Mouse (Mus musculus) spleen, adult 2 months (tissue): ENCODE measurements at regions not wholly inside any gene's neighbourhood (a gene's known extent, or its start where the extent isn't known, plus 50 kb on each side); places are given as distances from the start of the nearest gene placed in this dataset.
A peak's percentile ranks its signal among the peaks of the same experiment; 100 is the strongest.

Experiments
- DNase-seq, 2 experiments: peaks; one replicate each; pipeline versions ENCODE4 v3.0.0 to v3.0.0-alpha.2; 2012 to 2021; ENCODE audit warnings: low spot score in 2 of 2, low read depth in 1 of 2
- H3K27ac ChIP-seq: fragments of 200-500 bp; 2 replicates; pipeline ENCODE4 v1.5.1; 2012; ENCODE audit warnings: low read length, inconsistent platforms; ENCODE audit not compliant: insufficient read depth
- H3K27me3 ChIP-seq: fragments of 200-500 bp; 2 replicates; pipeline ENCODE4 v1.6.1; 2012; ENCODE audit warnings: mild to moderate bottlenecking, moderate library complexity, low read length, inconsistent platforms; ENCODE audit not compliant: control insufficient read depth, insufficient read depth
- H3K36me3 ChIP-seq: fragments of 200-500 bp; 2 replicates; pipeline ENCODE4 v1.6.1; 2012; ENCODE audit warnings: mild to moderate bottlenecking, low read length, inconsistent platforms; ENCODE audit not compliant: control insufficient read depth, insufficient read depth
- H3K4me1 ChIP-seq: fragments of 200-500 bp; 2 replicates; pipeline ENCODE4 v1.6.1; 2011; ENCODE audit warnings: inconsistent platforms; ENCODE audit not compliant: control insufficient read depth, insufficient read depth, insufficient read length
- H3K4me3 ChIP-seq: fragments of 200-500 bp; 2 replicates; pipeline ENCODE4 v1.5.1; 2011; ENCODE audit warnings: mild to moderate bottlenecking, inconsistent platforms; ENCODE audit not compliant: insufficient read depth, insufficient read length; ENCODE audit errors: extremely low read depth
- CTCF ChIP-seq: fragments of 200-500 bp; IDR thresholded peaks from 2 replicates; pipeline ENCODE4 v1.5.1; 2011; ENCODE audit warnings: mild to moderate bottlenecking, inconsistent platforms; ENCODE audit not compliant: insufficient read depth, insufficient read length, insufficient replicate concordance; ENCODE audit errors: extremely low read depth
- POLR2A ChIP-seq: fragments of 200-500 bp; IDR thresholded peaks from 2 replicates; pipeline ENCODE4 v1.6.1; 2011; ENCODE audit warnings: low read depth, low read length, inconsistent platforms
- WGBS: fragments of 180-500 bp; shearing (Covaris S2); methylation state at CpG from one replicate; pipeline ENCODE4 v1.1.7; 2018; 5-methylcytosine and 5-hydroxymethylcytosine counted together

DNA sequence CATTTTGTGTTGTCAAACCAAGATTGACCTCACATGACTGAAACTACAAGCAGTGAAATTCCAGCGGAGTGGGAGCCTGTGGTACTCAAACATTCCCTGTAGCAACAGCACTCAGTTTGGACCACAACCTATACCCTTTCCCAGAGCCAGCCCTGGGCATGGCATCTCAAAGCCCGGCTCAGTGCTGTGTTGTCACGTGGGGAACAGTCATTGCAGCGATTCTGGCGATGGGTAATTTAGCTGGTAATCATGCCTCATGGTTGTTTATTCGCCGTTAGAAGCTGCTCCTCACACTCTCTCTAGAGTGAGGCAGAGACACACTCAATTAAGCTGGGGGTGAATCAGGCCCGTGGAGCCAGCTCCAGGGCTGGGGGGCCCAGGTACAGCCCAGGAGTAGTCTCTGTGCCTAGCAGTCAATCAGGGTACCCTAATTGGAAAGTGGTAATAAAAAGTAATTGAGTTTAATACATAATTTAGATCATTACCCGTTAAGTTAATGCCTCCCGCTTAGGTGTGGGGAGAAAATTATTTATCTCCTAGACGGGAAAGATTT, 85.5 kb upstream of the A530016L24Rik start:
- no peak for DNase-seq
- 86% methylated on average over 11 of the region's 11 CpGs for WGBS
- H3K27ac ChIP-seq = no peak overlapping the region
- H3K4me3 ChIP-seq = no peak overlapping the region
- H3K36me3 ChIP-seq = no peaks in the 10 kb centered on the region
- no peaks in the 10 kb centered on the region for H3K4me1 ChIP-seq
- no peaks in the 10 kb centered on the region for H3K27me3 ChIP-seq
- TF ChIP-seq POLR2A (no peak), CTCF (no peak)

GRCm38 (mm10) chr12:112404338-112404737, 84.9 kb upstream of the A530016L24Rik start:
- DNase-seq = no peak
- no peaks in the 10 kb centered on the region for H3K36me3 ChIP-seq
- H3K4me3 ChIP-seq = no peak overlapping the region
- no peaks in the 10 kb centered on the region for H3K4me1 ChIP-seq
- TF ChIP-seq CTCF = no peak
- no peak for TF ChIP-seq POLR2A
- H3K27ac ChIP-seq = no peak overlapping the region
- WGBS = 84% methylated on average over 12 of the region's 12 CpGs
- H3K27me3 ChIP-seq = no peaks in the 10 kb centered on the region

- Histone ChIP-seq H3K4me1 (no peaks in the 10 kb centered on the region), H3K4me3 (no peak overlapping the region), H3K36me3 (no peaks in the 10 kb centered on the region), H3K27ac (no peak overlapping the region), H3K27me3 (no peaks in the 10 kb centered on the region)
- TF ChIP-seq CTCF (no peak), POLR2A (no peak)
- DNase-seq = no peak
- 84% methylated on average over 12 of the region's 12 CpGs for WGBS
Measured at GRCm38 (mm10) chr12:112405781-112406213, 83.5 kb upstream of the A530016L24Rik start.

DNA sequence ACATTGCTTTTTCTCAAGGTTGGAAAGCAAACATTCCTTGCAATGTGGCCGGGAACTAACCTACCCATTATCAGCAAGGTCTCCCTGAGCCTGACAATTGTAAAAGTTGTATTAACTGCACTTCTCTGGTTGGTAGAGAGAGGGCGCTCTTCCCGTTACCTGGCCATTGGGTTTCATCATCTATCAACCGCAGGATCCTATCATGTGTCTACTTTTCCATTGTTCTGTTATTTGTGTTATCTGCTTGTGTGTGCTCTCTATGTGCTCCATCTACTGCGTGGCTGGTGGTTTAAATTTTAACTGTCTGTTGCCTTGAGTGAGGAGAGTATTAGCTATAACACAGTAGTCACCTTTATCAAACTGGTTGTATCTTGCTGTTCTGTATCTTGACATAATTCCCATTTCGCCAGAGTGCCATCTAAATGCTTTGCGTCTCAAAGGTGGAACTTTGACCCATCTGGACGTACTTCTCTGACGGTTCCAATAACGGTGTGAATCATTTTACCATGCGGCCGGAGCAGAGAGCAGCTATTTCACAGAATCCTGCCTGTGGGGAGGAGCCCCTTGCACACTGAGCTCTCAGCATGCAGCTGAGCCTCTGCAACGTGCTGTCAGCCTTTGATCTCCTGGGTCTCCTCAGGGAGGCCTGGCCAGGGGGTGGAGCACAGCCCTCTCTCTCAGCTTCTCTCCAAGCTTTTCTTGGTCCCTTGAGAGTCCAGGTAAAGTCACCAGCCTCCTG, 77.5 kb upstream of the A530016L24Rik start:
- 42% methylated on average over 13 of the region's 13 CpGs for WGBS
- DNase-seq = no peak

GRCm38 (mm10) chr12:112412351-112412697, 76.9 kb upstream of the A530016L24Rik start:
- no peak for DNase-seq
- WGBS = 51% methylated on average over 2 of the region's 2 CpGs
- Histone ChIP-seq H3K27me3 (no peaks in the 10 kb centered on the region), H3K27ac (no peak overlapping the region), H3K4me3 (no peak overlapping the region), H3K4me1 (no peaks in the 10 kb centered on the region), H3K36me3 (no peaks in the 10 kb centered on the region)
- TF ChIP-seq CTCF (no peak), POLR2A (no peak)

More for the DNA sequence above, 77.5 kb upstream of the A530016L24Rik start:
- H3K27me3 ChIP-seq = no peaks in the 10 kb centered on the region
- H3K4me1 ChIP-seq = no peaks in the 10 kb centered on the region
- H3K4me3 ChIP-seq = no peak overlapping the region
- no peak overlapping the region for H3K27ac ChIP-seq
- H3K36me3 ChIP-seq = no peaks in the 10 kb centered on the region
- peak; percentile 21; the same call in 1 of the 2 replicates for TF ChIP-seq CTCF
- no peak for TF ChIP-seq POLR2A

GRCm38 (mm10) chr12:112415926-112416473, 73.2 kb upstream of the A530016L24Rik start:
- TF ChIP-seq CTCF (no peak), POLR2A (no peak)
- Histone ChIP-seq H3K27me3 (no peaks in the 10 kb centered on the region), H3K4me3 (no peak overlapping the region), H3K36me3 (no peaks in the 10 kb centered on the region), H3K4me1 (no peaks in the 10 kb centered on the region), H3K27ac (no peak overlapping the region)
- 85% methylated on average over 18 of the region's 18 CpGs for WGBS
- DNase-seq = no peak

- Histone ChIP-seq H3K4me3 (no peak overlapping the region), H3K27me3 (no peaks in the 10 kb centered on the region), H3K4me1 (no peaks in the 10 kb centered on the region), H3K36me3 (no peaks in the 10 kb centered on the region), H3K27ac (no peak overlapping the region)
- 71% methylated on average over 13 of the region's 13 CpGs for WGBS
- TF ChIP-seq CTCF (no peak), POLR2A (no peak)
- DNase-seq = no peak
Measured at GRCm38 (mm10) chr12:112416537-112416936, 72.7 kb upstream of the A530016L24Rik start.
